In genomic region chr10:63338914-63339643, GRCm38 (mm10) we compare ENCODE assay signal across 8 mouse cellular contexts. TPM values are rescaled to one million over a fixed set of nuclear protein-coding genes. Genes with fewer than 3 reads are reported as not detected.
DNase-seq lines count a peak whose midpoint lies in the region; ATAC-seq and TF ChIP-seq lines count a peak whose summit lies in the region.

No protein-coding gene starts in this region.

- peak; percentile 27; the same call in 1 of the 2 replicates for TF ChIP-seq CTCF in lung, postnatal 0 days (IDR thresholded peaks at IDR 0.05)

- peaks cover 5% of the 10 kb centered on the region for H3K4me1 ChIP-seq in hindbrain, embryonic 11.5 days (replicated peaks; ENCODE audit: control insufficient read depth, insufficient read depth, low read length)
- H3K4me1 ChIP-seq in lung, postnatal 0 days (ENCODE audit: insufficient read depth, low read depth, low read length), result peaks cover 12% of the 10 kb centered on the region; the same call in 1 of the 2 replicates

- WGBS in hindbrain, embryonic 11.5 days, result under 1% methylated on average over 59 of the region's 74 CpGs
- WGBS in lung, postnatal 0 days, result 4% methylated on average over 37 of the region's 74 CpGs

- peak; percentile 97 for ATAC-seq in hindbrain, embryonic 11.5 days (ENCODE audit: low FRiP score)
- peak; percentile 97 for ATAC-seq in lung, postnatal 0 days

- H3K4me3 ChIP-seq in hindbrain, embryonic 11.5 days (ENCODE audit: low read depth, low read length), result peak overlapping the region; percentile 68
- peak overlapping the region; percentile 90 for H3K4me3 ChIP-seq in lung, postnatal 0 days (ENCODE audit: low read depth, low read length)

- H3K27me3 ChIP-seq in hindbrain, embryonic 11.5 days (ENCODE audit: control insufficient read depth, insufficient read depth, low read length), result no peaks in the 10 kb centered on the region
- H3K27me3 ChIP-seq in lung, postnatal 0 days (replicated peaks; ENCODE audit: insufficient read depth, low read length), result no peaks in the 10 kb centered on the region

- H3K36me3 ChIP-seq in hindbrain, embryonic 11.5 days (ENCODE audit: control insufficient read depth, insufficient read depth, low read length), result no peaks in the 10 kb centered on the region
- 0 out of 2 replicates have a peak, but pooled peaks cover 4% of the 10 kb centered on the region for H3K36me3 ChIP-seq in lung, postnatal 0 days (ENCODE audit: insufficient read depth, low read length)

- H3K9me3 ChIP-seq in hindbrain, embryonic 11.5 days (ENCODE audit: control insufficient read depth, low read length), result no peaks in the 10 kb centered on the region
- H3K9me3 ChIP-seq in lung, postnatal 0 days (ENCODE audit: low read length), result no peaks in the 10 kb centered on the region

- peak overlapping the region; percentile 91 for H3K27ac ChIP-seq in hindbrain, embryonic 11.5 days (ENCODE audit: low read depth, low read length)
- H3K27ac ChIP-seq in lung, postnatal 0 days (ENCODE audit: low read length), result peak overlapping the region; percentile 98

- TF ChIP-seq EP300 in lung, postnatal 0 days (IDR thresholded peaks at IDR 0.05), result no peak

- peak; percentile 89 for DNase-seq in NIH3T3 (ENCODE audit: low read depth)
- peak; percentile 91 for DNase-seq in cerebellum, adult 9-11 months
- DNase-seq in frontal cortex, adult 2 months (ENCODE audit: extremely low spot score in 1 of 2, low spot score in 1 of 2), result peak; percentile 41 to 80
- DNase-seq in hindbrain, embryonic 11.5 days (ENCODE audit: low spot score), result peak; percentile 93
- DNase-seq in layer of hippocampus, postnatal 10 days (ENCODE audit: low spot score in 2 of 2), result peak; percentile 82 to 89
- peak; percentile 96 for DNase-seq in lung, postnatal 0 days (ENCODE audit: low spot score)
- DNase-seq in ovary, postnatal 10 days (ENCODE audit: low spot score), result peak; percentile 72
- DNase-seq in thymus, postnatal 0 days (ENCODE audit: low spot score), result peak; percentile 86

- H3K9ac ChIP-seq in hindbrain, embryonic 11.5 days (ENCODE audit: low read depth, low read length), result peak overlapping the region; percentile 96
- H3K9ac ChIP-seq in lung, postnatal 0 days (replicated peaks; ENCODE audit: low read depth), result peak overlapping the region; percentile 91

- peak overlapping the region; percentile 88 for H3K4me2 ChIP-seq in hindbrain, embryonic 11.5 days (replicated peaks; ENCODE audit: low read depth, low read length)
- H3K4me2 ChIP-seq in lung, postnatal 0 days (replicated peaks; ENCODE audit: low read depth, low read length), result peak overlapping the region; percentile 84

RNA-seq across cellular contexts. Expression of gene Sirt1, which starts 42.4 kb away (rescaled TPM):
- polyA plus RNA-seq in frontal cortex, adult 2 months (2012; rRNA removed), result 11.8 and 12.9 TPM in 2 replicates
- 8.4 and 11.2 TPM in 2 replicates for polyA plus RNA-seq in hindbrain, embryonic 11.5 days (2014; fragmentation: Nextera tagmentation; extraction: Ambion mirVana)
- 10 to 100 TPM; 13.7 to 13.8 TPM for total RNA-seq in layer of hippocampus, postnatal 10 days (2021)
- polyA plus RNA-seq in lung, postnatal 0 days (2015; fragmentation: Nextera tagmentation; extraction: Ambion mirVana), result 5.4 and 5.5 TPM in 2 replicates
- polyA plus RNA-seq in thymus, postnatal 0 days (2015; fragmentation: Nextera tagmentation; extraction: Ambion mirVana), result 8.6 and 9.5 TPM in 2 replicates

RNA-seq across cellular contexts. Expression of gene Dnajc12, which starts 43.2 kb away (rescaled TPM):
- 19.1 and 23.4 TPM in 2 replicates for polyA plus RNA-seq in frontal cortex, adult 2 months (2012; rRNA removed)
- 12.5 and 19.6 TPM in 2 replicates for polyA plus RNA-seq in hindbrain, embryonic 11.5 days (2014; fragmentation: Nextera tagmentation; extraction: Ambion mirVana)
- total RNA-seq in layer of hippocampus, postnatal 10 days (2021), result 10 to 100 TPM; 12.1 to 12.6 TPM
- 18.4 and 20.0 TPM in 2 replicates for polyA plus RNA-seq in lung, postnatal 0 days (2015; fragmentation: Nextera tagmentation; extraction: Ambion mirVana)
- polyA plus RNA-seq in thymus, postnatal 0 days (2015; fragmentation: Nextera tagmentation; extraction: Ambion mirVana), result 10.7 and 11.1 TPM in 2 replicates

Comparison
In these comparisons a context has a peak if more than half of its experiments do, and no peak if none do; other contexts are left out.
1. Peak in every context shown above with its lines: DNase-seq, ATAC-seq, H3K4me3 ChIP-seq and H3K27ac ChIP-seq.